Mouse (Mus musculus): ENCODE results near the gene Nap1l5. TPM values are rescaled to one million over a fixed set of nuclear protein-coding genes. Genes with fewer than 3 reads are reported as not detected.

Nap1l5 gene
- total RNA-seq (2014; rRNA removed) (237 and 255 TPM in 2 replicates), polyA plus RNA-seq (2015; fragmentation: Nextera tagmentation; extraction: Ambion mirVana) (634 and 693 TPM in 2 replicates)

GRCm38 (mm10) chr6:58906852-58907261 is at the start of gene Nap1l5:
TSS of gene Nap1l5 (minus strand) at chr6:58907076.
- Histone ChIP-seq H3K27ac (ENCODE audit: low read depth, low read length) (peak within 1 kb of the TSS; percentile 88), H3K9me3 (ENCODE audit: low read length) (peaks cover 5% of the 10 kb centered on the region; the same call in 1 of the 2 replicates), H3K27me3 (ENCODE audit: insufficient read depth, low read length) (no peaks in the 10 kb centered on the region), H3K36me3 (ENCODE audit: insufficient read depth, low read length) (no peaks in the 10 kb centered on the region), H3K9ac (replicated peaks; ENCODE audit: low read length, poor library complexity, severe bottlenecking) (peak within 1 kb of the TSS; percentile 70), H3K4me1 (ENCODE audit: insufficient read depth, low read length) (no peaks in the 10 kb centered on the region), H3K4me2 (ENCODE audit: low read depth, low read length, poor library complexity, severe bottlenecking) (peak within 1 kb of the TSS; percentile 49), H3K4me3 (ENCODE audit: low read depth, low read length) (peak within 1 kb of the TSS; percentile 51)
- 40% methylated on average over 34 of the region's 34 CpGs for WGBS
- ATAC-seq (ENCODE audit: low FRiP score), result peak; percentile 96
- TF ChIP-seq CTCF (IDR thresholded peaks at IDR 0.05), result no peak
- DNase-seq (ENCODE audit: low spot score), result peak; percentile 89

GRCm38 (mm10) chr6:58951128-58951992 is 44.5 kb upstream of the Nap1l5 start:
- no peak for TF ChIP-seq CTCF (IDR thresholded peaks at IDR 0.05)
- no peak for DNase-seq (ENCODE audit: low spot score)
- H3K36me3 ChIP-seq (ENCODE audit: insufficient read depth, low read length), result peaks cover 16% of the 10 kb centered on the region
- H3K9ac ChIP-seq (replicated peaks; ENCODE audit: low read length, poor library complexity, severe bottlenecking), result no peak overlapping the region
- H3K4me3 ChIP-seq (ENCODE audit: low read depth, low read length), result no peak overlapping the region
- no peaks in the 10 kb centered on the region for H3K9me3 ChIP-seq (ENCODE audit: low read length)
- H3K27me3 ChIP-seq (ENCODE audit: insufficient read depth, low read length), result no peaks in the 10 kb centered on the region
- 76% methylated on average over 2 of the region's 2 CpGs for WGBS
- no peaks in the 10 kb centered on the region for H3K4me1 ChIP-seq (ENCODE audit: insufficient read depth, low read length)
- ATAC-seq (ENCODE audit: low FRiP score), result no peak
- H3K4me2 ChIP-seq (ENCODE audit: low read depth, low read length, poor library complexity, severe bottlenecking), result no peak overlapping the region
- H3K27ac ChIP-seq (ENCODE audit: low read depth, low read length), result no peak overlapping the region

DNA sequence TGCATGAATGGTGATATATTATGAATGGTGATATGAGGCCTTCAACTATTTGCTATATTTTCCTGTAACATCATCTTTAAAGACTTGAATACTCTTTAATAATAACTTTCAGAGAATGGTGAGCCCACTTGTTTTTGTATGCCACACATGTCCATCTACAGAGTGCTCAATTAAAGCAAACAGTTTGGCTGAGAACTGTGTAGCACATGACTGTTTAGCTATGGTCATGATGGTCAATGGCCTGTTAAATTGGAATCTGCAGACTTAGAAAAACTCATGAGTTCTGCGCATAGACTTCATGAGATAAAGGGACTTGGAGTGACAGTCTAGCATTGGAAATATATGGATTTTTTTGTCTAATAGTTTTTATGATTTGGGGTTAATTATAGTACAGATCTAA is 43.5 kb upstream of the Nap1l5 start:
- WGBS, result 94% methylated on average over 1 of the region's 1 CpGs
- no peak overlapping the region for H3K9ac ChIP-seq (replicated peaks; ENCODE audit: low read length, poor library complexity, severe bottlenecking)
- ATAC-seq (ENCODE audit: low FRiP score) (no peak), DNase-seq (ENCODE audit: low spot score) (no peak)
- H3K36me3 ChIP-seq (ENCODE audit: insufficient read depth, low read length), result peaks cover 15% of the 10 kb centered on the region
- H3K9me3 ChIP-seq (ENCODE audit: low read length), result no peaks in the 10 kb centered on the region
- H3K27me3 ChIP-seq (ENCODE audit: insufficient read depth, low read length), result no peaks in the 10 kb centered on the region
- no peak overlapping the region for H3K4me3 ChIP-seq (ENCODE audit: low read depth, low read length)
- no peak overlapping the region for H3K27ac ChIP-seq (ENCODE audit: low read depth, low read length)
- H3K4me2 ChIP-seq (ENCODE audit: low read depth, low read length, poor library complexity, severe bottlenecking), result no peak overlapping the region
- no peak for TF ChIP-seq CTCF (IDR thresholded peaks at IDR 0.05)
- H3K4me1 ChIP-seq (ENCODE audit: insufficient read depth, low read length), result no peaks in the 10 kb centered on the region

DNA sequence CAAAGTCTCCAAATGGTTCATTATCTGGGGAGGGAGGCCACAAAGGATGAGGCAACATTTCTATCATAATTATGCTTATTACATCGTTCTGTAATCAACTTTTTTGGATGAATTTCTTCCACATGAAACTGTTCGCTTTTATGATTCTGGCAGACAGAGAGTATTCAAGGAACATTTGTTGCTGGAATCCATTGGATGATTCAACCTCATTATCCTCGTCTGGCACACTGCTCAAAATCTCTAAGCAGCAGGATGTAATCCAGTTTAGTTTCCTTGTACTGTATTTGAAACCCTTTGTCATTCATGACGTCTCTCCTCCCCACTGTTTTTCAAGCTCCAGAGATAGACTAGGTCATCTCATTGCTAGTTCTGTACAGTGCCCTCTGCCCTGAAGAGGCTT is 40.0 kb upstream of the Nap1l5 start:
- WGBS, result 65% methylated on average over 4 of the region's 4 CpGs
- no peak overlapping the region for H3K4me2 ChIP-seq (ENCODE audit: low read depth, low read length, poor library complexity, severe bottlenecking)
- no peak overlapping the region for H3K27ac ChIP-seq (ENCODE audit: low read depth, low read length)
- peaks cover 8% of the 10 kb centered on the region; the same call in 1 of the 2 replicates for H3K36me3 ChIP-seq (ENCODE audit: insufficient read depth, low read length)
- ATAC-seq (ENCODE audit: low FRiP score) (no peak), DNase-seq (ENCODE audit: low spot score) (no peak)
- H3K9me3 ChIP-seq (ENCODE audit: low read length), result no peaks in the 10 kb centered on the region
- H3K4me1 ChIP-seq (ENCODE audit: insufficient read depth, low read length), result no peaks in the 10 kb centered on the region
- no peak for TF ChIP-seq CTCF (IDR thresholded peaks at IDR 0.05)
- no peak overlapping the region for H3K9ac ChIP-seq (replicated peaks; ENCODE audit: low read length, poor library complexity, severe bottlenecking)
- H3K4me3 ChIP-seq (ENCODE audit: low read depth, low read length), result no peak overlapping the region
- no peaks in the 10 kb centered on the region for H3K27me3 ChIP-seq (ENCODE audit: insufficient read depth, low read length)

GRCm38 (mm10) chr6:58946246-58946645 is 39.4 kb upstream of the Nap1l5 start:
- 72% methylated on average over 2 of the region's 2 CpGs for WGBS
- H3K4me3 ChIP-seq (ENCODE audit: low read depth, low read length), result no peak overlapping the region
- no peak overlapping the region for H3K4me2 ChIP-seq (ENCODE audit: low read depth, low read length, poor library complexity, severe bottlenecking)
- no peak overlapping the region for H3K27ac ChIP-seq (ENCODE audit: low read depth, low read length)
- H3K9ac ChIP-seq (replicated peaks; ENCODE audit: low read length, poor library complexity, severe bottlenecking), result no peak overlapping the region
- no peak for TF ChIP-seq CTCF (IDR thresholded peaks at IDR 0.05)
- H3K4me1 ChIP-seq (ENCODE audit: insufficient read depth, low read length), result no peaks in the 10 kb centered on the region
- H3K27me3 ChIP-seq (ENCODE audit: insufficient read depth, low read length), result no peaks in the 10 kb centered on the region
- ATAC-seq (ENCODE audit: low FRiP score), result no peak
- H3K36me3 ChIP-seq (ENCODE audit: insufficient read depth, low read length), result peaks cover 8% of the 10 kb centered on the region; the same call in 1 of the 2 replicates
- no peak for DNase-seq (ENCODE audit: low spot score)
- H3K9me3 ChIP-seq (ENCODE audit: low read length), result no peaks in the 10 kb centered on the region

DNA sequence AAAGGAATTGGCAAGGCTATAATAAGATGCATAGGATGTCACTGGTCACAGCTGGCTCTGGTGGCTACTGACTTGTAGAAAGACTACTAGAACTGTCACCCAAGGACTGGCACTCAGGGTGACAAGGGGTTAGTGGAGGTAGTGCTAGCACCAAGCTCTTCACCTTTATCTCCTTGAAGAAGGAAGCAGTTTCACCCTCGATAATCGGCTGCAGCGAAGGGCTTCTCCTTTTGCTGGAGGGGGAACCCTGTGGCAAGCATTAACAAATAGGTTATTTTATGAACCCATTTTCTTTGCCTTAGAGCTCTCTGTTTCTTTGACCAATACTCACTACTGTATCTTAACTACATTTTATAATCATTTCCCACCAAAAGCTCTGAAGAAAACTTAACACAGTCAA is 37.1 kb upstream of the Nap1l5 start:
- Histone ChIP-seq H3K27me3 (ENCODE audit: insufficient read depth, low read length) (no peaks in the 10 kb centered on the region), H3K9me3 (ENCODE audit: low read length) (no peaks in the 10 kb centered on the region), H3K27ac (ENCODE audit: low read depth, low read length) (no peak overlapping the region), H3K9ac (replicated peaks; ENCODE audit: low read length, poor library complexity, severe bottlenecking) (no peak overlapping the region), H3K4me1 (ENCODE audit: insufficient read depth, low read length) (no peaks in the 10 kb centered on the region), H3K36me3 (ENCODE audit: insufficient read depth, low read length) (peaks cover 14% of the 10 kb centered on the region), H3K4me3 (ENCODE audit: low read depth, low read length) (no peak overlapping the region), H3K4me2 (ENCODE audit: low read depth, low read length, poor library complexity, severe bottlenecking) (no peak overlapping the region)
- TF ChIP-seq CTCF (IDR thresholded peaks at IDR 0.05), result no peak
- ATAC-seq (ENCODE audit: low FRiP score), result no peak
- DNase-seq (ENCODE audit: low spot score), result no peak
- 95% methylated on average over 3 of the region's 3 CpGs for WGBS
